Mouse (Mus musculus) gonadal fat pad, adult 2 months (tissue): ENCODE measurements around the gene Slc5a8. TPM values are rescaled to one million over a fixed set of nuclear protein-coding genes. Genes with fewer than 3 reads are reported as not detected.

Experiments
- DNase-seq: peaks from one replicate; pipeline ENCODE4 v3.0.0-alpha.2; 2012; ENCODE audit warnings: low read depth
- polyA plus RNA-seq: library from polyadenylated mRNA; depleted of rRNA; stranded (reverse); fragments of >200 nt; gene quantifications from 2 replicates; pipeline ENCODE4 v1.2.3, GENCODE M21; 2012; rRNA removed

Gene Slc5a8
- polyA plus RNA-seq = 0.04 and 0.18 TPM in 2 replicates

DNA sequence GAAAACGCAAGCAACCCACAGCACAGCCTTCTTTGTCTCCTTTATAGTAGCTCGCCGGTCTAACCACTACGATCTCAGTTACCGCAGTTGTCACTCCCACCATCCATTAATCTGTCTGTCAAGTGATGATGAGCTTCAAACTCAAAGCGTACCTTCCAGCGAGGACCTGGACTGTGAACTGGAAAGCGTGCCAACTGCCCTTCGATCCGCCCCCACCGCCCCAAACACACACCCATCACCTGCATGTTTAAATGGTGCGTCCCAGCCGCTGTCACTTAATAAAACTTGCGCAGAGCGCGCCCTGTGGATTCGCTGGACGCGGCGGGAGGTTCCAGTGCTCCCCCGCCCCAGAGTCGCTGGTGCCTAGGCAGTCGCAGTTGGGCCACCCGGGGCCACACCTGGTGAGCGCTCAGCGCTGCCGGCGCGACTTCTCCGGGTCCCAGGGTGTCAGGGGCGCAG lies at the start of gene Slc5a8:
Gene Slc5a8, plus strand, starts transcription at position 361 of the 459 bp plus-strand sequence.
- no peak for DNase-seq

DNA sequence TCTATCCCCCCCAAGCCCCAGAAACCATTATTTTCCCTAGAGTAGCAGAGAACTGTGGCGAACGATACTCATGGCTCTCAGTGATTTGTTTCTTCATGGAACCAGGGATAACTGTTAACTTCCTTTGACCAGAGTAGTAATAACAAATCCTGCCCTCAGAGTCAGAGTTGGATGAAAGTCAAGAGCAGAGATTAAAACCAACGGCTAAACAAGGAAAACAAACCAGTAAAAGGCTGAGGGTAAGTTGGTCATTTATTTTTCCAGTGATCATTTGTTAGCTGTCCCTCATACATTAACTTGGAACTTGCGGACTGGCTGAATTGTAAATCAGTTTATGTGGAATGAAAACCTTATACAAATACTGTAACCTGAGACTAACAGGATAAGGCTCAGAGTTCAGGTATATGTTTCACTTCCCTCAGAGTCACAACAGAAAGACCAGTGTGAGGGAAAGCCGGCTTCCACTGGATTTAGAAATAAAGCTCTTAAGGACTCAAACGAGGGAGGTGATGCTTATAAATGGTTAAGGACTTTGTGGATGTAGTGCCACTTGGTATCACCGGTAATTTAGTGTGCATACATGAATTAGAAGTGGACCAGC lies 36.8 kb upstream of the Slc5a8 start:
- no peak for DNase-seq

DNA sequence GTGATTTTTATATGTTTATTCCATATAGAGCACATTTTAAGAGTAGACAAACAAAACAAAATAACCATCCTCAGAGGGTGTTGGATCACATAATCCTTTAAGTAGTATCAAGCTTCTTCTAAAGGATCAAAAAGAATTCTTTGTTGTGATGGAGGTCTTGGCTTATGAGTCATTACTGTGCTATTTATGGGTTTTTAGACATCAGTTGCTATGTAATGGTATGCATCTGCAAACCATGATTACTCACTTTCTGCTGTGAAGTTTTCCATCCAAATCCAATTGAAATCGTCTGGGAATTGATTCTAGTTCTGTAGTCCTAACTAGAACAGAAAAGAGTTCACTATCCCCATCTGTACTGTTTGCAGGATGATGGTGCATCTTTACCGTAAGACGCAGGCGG lies 35.8 kb upstream of the Slc5a8 start:
- DNase-seq = no peak

DNA sequence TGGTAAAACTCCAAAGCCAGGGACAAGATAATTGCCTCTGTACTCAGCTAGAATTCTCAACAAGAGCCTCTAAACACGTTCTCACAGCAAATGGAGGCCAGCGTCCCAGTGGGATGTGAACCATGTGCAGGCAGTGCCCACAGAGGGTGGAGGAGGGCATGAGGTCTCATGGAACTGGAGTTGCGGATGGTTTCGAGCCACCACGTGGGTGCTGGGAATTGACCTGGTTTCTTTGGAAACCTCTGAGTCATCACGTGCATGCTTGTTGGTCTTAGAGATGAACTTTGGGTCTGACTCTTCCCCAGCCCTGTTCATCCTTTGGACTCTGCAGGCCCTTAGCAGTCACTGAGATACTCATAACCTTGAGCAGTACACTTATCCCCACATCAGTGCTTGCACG lies 32.5 kb upstream of the Slc5a8 start:
- no peak for DNase-seq

DNA sequence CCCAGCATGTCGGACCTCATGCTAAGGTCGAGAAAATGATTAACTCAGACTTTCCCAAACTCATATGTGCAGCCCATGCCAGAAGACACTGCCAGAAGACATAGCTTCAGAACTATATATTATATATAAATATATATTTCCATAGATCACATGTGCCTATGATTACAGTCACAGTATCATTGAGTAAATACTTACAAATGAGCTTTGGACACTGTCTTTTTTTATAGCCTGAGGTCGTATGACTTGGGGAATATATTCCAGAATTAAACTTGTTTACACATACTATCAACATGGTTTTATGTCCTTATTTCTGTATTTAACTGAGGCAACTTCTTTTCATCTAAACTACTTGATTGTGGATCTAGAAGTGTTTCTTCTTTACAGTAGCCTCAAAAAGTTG lies 24.9 kb upstream of the Slc5a8 start:
- DNase-seq = no peak

DNA sequence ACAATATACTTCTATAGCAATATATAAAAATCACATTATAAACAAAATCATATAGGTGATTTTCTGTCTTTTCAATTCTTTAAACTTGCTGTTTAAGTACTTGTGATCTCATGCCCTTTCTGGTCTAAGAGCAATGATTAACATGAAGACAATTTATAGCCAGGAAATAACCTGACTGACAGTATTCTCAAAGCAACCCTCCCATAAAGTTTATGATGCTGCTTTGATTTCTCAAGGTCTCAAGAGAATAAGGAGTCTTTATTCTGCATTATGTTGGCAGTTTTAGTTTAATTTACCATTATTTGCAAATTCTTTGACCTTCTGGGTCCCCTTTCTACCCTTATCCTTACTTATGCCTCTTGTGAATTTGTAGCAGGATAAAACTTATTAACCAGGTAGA lies 24.4 kb upstream of the Slc5a8 start:
- DNase-seq = no peak

- DNase-seq = no peak
Observed at GRCm38 (mm10) chr10:88862293-88862692, 23.5 kb upstream of the Slc5a8 start.

DNA sequence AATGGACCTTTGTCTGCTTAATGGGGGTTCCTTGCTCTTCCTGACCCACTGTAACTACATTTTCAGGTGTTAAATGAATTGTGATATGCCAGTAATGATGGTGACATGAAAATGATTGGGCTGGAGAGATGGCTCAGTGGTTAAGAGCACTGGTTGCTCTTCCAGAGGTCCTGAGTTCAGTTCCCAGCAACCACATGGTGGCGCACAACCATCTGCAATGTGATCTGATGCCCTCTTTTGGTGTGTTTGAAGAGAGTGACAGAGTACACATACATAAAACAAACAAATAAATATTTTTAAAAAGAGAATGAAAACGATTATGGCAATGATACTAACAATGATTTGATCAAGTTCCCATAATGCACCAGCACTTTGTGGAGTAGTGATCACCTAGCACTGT lies 19.8 kb upstream of the Slc5a8 start:
- no peak for DNase-seq

DNA sequence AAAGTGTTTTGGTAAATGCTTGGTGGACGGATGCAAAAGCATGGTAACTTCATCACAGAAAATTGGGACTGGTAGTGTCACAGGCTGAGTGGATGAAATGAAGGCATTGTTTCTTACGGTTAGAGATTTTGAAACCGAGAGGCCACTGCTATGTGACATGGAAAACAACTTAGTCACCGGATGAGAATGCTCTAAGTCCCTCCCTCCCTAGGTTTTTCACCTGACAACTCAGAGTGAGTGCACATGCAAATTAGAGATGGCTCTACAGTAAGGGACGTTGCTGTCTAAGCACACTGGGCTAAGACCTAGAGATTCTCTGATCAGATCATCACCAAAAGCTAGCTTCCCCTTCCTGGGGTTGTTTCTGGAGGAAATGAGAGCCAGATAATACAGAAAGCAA lies 10.9 kb upstream of the Slc5a8 start:
- DNase-seq = no peak

DNA sequence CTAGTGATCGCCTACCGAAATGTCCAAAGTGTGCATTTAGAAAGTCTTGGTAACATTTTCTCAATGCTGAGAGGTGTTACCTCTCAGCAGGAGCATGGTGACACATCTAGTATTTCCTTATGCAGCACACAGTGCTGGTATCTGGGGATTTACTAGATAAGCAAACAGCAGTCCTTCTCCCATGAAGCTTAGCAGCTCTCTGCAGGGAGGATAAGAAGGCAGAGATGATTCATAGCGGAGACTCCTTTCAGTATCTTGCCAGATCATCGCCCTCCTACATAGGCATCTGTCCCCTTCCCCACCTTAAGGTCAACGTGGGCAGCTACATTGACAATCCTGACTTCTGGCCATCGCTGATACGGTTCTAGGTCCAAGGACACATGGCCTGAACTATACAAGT lies 8.4 kb upstream of the Slc5a8 start:
- no peak for DNase-seq

DNA sequence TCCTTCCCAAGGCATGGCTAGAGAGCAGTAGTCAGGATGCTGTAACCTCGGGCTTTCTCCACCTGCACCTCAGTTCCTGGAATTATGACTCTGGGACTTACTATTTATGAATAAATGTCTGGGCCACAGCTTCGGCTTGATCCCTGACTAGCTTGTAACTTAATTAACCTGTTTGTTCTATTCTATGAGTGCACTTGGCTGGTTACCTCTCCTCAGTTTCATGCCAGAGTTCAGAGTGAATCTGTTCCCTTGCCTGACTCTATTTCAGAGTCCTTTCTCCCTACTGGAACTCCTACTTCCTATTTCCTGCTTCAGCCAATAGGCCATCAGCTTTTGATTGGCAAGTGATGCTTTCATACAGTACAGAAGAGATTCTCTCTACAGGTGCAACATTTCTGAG lies 2.1 kb upstream of the Slc5a8 start:
- no peak for DNase-seq

DNA sequence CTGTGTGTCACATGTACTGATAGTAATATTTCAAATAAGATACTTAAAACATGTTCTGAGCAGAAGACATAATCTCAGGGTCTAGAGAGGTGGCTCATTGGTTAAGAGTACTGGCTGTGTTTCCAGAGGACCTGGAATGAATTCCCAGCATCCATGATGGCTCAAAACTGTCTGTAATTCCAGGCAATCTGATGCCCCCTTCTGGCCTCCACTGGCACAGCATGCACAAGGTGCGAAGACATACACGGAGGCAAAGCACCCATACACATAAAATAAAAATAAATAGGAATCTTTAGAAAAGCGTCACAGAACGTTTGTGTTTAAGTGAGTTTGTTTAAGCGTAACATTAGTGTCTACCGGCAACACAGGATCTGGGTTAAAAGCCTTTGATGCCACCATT lies 956 bp upstream of the Slc5a8 start:
- no peak for DNase-seq

- no peak for DNase-seq
Observed at GRCm38 (mm10) chr10:88886114-88886513, 322 bp downstream of the Slc5a8 start.

DNA sequence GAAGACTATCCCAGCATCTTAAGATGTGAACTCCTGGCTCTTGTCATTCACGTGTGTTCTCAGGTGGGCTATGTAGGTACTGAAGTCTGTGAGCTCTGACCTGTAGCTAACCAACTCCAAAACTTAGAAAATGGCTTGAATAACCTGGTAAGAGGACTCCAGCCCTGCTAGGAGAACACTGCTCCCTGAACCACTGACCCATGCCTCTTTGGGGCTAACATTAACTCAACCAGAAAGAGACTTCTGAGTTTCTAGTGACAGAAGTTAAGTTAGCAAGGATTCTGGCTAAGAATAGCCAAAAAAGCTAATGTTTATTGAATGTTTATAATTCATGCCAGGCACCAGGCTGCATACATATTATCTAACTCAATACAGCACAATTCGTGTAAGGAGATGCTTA lies 2.6 kb downstream of the Slc5a8 start:
- no peak for DNase-seq

- no peak for DNase-seq
Observed at GRCm38 (mm10) chr10:88891410-88891809, 5.6 kb downstream of the Slc5a8 start.

GRCm38 (mm10) chr10:88892560-88893087 lies 6.8 kb downstream of the Slc5a8 start:
- DNase-seq = peak; percentile 28

GRCm38 (mm10) chr10:88897032-88897431 lies 11.2 kb downstream of the Slc5a8 start:
- peak; percentile 30 for DNase-seq

DNA sequence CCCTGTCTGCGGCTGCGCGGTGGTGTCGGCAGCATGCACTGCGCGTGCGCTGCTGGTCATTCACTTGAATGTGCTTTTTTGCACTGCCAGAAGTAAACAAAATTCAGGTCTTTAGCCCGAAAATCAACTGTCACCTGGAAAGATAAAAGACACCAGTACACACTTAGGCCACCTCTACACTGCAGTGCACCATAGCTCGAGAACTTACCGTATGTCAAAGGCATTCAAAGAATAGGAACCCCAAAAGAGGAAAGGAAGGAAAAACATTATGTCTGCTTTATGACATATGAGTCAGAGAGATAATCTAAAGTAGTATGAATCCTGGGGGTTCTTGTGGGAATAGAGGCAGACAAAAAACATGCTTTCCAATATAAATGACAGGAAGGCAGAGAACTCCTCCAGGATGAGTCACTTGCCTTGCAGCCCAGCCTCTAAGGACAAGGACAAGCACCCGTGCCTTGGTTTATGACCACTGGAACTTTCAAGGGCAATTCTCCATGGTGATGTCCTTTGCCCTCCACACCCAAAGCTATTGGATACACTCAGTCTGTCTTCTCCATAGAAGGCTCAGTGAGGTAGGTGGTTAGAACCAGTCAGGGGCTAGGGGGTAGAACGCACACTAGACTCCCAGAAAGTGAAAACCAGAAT lies 64.0 kb downstream of the Slc5a8 start:
- DNase-seq = no peak

DNA sequence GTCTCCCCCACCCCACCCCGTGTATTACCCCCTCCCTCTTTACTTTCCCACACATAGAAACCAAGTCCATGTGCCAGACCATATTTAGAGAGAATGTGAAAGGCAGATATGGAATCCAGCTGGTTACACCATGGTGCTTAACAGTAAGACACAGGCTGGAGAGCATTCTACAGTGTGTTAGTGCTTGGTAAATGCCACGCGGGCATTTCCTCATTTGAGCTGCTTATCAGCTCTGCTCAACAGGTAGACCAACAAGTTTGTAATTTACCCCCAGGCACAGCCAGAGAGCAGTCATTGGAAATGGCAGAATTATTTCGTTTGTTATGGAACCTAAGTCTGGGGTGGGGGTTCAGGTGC lies 64.5 kb downstream of the Slc5a8 start:
- DNase-seq = no peak

GRCm38 (mm10) chr10:88960791-88961190 lies 75.0 kb downstream of the Slc5a8 start:
- no peak for DNase-seq

GRCm38 (mm10) chr10:88968586-88968985 lies 82.8 kb downstream of the Slc5a8 start:
- DNase-seq = peak; percentile 94

DNA sequence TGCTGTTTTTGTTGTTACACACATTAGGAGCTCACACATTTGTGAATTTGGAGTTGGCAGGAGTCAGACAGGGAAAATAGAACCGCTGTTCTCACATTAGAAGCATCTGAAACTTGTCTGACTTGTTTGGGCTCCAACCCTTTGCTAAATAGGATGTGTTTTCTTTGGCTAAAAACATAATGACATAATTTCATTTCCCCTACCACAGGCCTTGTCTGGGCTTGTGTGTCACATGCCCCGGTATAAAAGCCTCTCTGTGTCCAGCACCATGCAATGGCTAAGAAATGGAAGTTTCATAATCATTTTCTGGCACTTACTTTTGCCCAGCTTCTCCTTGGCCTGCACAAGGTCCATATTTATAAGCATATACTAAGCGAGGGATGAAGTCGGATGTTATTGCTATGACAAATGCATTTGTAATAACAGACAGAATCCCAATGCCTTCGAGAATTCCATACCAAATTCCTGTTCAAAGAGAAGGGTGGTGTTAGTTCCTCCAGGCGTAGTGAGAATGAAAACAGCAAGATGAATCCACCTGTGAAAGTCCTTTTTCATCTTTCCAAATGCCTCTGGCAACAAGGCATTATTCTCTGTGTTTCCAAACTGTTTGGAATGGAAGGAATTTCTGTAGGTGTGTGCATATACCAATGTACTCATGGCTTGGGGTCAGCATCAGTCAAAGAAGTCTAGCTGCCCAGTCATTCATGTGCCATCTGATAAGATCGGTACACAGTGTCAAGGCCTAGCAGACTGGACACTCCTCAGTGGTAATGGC lies 85.3 kb downstream of the Slc5a8 start:
- DNase-seq = peak; percentile 91

- no peak for DNase-seq
Observed at GRCm38 (mm10) chr10:88978932-88979331, 93.1 kb downstream of the Slc5a8 start.
